Mouse (Mus musculus) lung, postnatal 4 days (tissue): ENCODE measurements at regions not wholly inside any gene's neighbourhood (a gene's known extent, or its start where the extent isn't known, plus 50 kb on each side); places are given as distances from the start of the nearest gene placed in this dataset.

Experiments
- DNase-seq, 2 experiments: peaks; one replicate each; pipeline ENCODE4 v3.0.0; 2021

DNA sequence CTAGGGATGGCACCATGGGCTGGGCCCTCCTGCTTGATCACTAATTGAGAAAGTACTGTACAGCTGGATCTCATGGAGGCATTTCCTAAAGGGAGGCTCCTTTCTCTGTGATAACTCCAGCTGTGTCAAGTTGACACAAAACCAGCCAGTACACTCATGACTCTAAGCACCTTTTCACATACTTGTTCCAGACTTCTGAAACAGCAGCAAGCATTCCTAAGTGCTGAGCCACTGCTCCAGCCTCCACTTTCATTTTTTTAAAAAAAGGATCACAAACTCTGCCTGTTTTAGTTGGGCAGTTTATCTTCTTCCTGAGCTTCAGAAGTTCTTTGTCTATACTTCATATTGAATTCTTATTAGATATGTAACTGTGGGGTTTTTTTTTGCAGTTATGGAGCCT is 56.0 kb upstream of the Gpc4 start:
- no peak for DNase-seq

DNA sequence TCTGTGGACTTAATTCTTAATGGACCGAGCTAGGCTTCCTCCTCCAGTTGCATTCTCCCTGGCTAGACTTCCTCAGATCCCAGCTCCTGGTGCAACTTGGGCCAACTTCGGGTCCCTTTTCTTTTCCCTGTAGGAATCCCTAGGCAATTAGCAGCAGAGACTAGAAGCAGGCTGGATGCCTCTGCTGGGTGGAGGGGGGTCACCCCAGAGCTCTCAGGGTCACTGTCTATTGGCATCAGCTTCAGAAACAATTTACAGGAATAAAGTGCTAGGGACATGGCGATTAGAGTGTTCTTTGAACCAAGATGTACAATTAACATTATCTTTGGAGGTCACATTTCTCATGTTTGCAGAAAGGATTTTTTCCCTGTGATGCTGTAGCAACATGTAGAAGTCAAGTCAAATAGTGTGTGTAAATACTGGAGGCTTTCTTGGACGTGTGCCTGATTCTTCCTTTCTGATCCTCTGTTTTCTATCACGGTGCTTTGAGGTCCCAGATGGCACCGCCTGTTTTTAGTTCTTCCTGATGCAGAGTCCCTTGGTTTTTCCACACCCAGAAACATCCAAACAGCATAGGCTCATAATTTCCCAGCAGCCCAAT is 52.2 kb upstream of the Gpc4 start:
- DNase-seq, result peak in 1 of 2 experiments; percentile 50
